Mouse (Mus musculus) urinary bladder, postnatal 36 days (tissue): ENCODE measurements around the gene Fxr1.
"Not testable (repeated sequence)": the region's sequence is repeated elsewhere in the genome, so short reads cannot be mapped to it uniquely, and the experiment has no call there.

Experiments
- DNase-seq, 2 experiments: peaks; one replicate each; pipeline ENCODE4 v3.0.0; 2022; ENCODE audit warnings: low spot score in 2 of 2, mixed read lengths in 1 of 2

The Fxr1 gene

DNA sequence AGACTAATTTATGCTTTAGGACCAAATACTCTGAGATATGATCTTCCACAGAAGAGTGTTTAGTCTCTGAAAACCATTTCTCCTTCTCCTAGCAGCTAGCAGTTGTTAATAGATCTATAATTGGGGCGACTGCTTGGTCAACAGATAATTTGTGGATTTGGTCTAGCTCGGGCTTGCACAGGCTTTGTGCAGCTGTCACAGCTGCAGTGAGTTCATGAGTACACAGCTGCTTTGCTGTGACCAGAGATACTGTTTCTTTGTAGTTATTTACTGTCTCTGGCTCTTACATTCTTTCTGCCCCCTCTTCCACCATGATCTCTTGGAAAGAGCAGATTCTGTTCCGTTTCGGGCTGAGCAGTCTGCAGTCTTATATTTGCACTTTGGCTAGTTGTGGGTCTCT lies 22.2 kb downstream of the Fxr1 start:
- no peak for DNase-seq

DNA sequence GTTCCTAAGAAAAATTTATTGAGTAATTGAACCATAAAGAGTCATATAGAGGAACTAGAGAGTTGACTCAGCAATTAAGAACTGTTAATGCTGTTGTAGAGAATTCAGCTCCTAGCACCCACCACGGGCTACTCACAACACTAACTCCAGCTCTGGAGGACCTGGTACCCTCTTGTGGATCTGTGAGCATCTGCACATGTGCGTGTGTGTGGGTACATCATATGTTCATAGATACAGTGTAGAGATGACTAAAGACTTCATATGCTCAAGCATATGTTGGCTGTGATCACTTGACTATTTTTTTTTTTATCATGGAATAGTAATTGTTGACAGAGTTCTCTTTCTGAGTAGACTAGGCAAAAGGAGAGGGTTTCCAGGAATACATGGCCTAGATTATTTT lies 42.6 kb downstream of the Fxr1 start:
- DNase-seq: no peak

DNA sequence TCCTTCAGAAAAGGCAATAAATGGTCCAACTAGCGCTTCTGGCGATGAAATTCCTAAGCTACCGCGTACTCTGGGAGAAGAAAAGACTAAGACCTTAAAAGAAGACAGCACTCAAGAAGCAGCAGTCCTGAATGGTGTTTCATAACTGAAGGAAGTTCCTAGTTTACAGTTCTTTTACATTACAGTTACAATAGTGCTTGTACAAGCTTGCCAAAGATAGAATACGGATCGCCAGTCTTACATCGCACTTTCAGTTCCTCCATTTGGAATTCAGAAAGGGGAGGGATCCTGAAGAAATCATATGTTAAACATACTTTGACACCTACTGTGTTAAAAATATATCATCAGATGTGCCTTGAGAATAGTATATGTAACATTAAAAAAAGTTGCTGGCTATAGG lies 49.2 kb downstream of the Fxr1 start:
- not testable (repeated sequence) for DNase-seq

DNA sequence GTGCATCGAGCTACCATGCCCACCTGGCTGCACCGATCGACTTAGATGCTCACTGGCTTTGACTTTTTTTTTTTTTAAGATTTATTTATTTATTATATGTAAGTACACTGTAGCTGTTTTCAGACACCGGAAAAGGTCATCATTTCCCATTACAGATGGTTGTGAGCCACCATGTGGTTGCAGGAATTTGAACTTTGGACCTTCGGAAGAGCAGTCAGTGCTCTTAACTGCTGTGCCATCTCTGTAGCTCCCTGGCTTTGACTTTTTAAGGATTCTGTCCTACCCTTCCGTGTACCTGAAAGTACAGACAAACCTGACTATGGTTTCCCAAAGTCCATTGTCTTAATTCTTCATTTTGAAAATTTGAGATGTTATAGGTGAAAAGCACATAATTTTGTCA lies 53.0 kb downstream of the Fxr1 start:
- DNase-seq: no peak

GRCm38 (mm10) chr3:34076058-34076759 lies 56.5 kb downstream of the Fxr1 start:
- no peak for DNase-seq

- DNase-seq: peak; percentile 91
These were observed 61.3 kb downstream of the Fxr1 start, which contains the start of gene Dnajc19 for GRCm38 (mm10) chr3:34080900-34081662. Gene Dnajc19, minus strand, starts transcription at chr3:34081321.

DNA sequence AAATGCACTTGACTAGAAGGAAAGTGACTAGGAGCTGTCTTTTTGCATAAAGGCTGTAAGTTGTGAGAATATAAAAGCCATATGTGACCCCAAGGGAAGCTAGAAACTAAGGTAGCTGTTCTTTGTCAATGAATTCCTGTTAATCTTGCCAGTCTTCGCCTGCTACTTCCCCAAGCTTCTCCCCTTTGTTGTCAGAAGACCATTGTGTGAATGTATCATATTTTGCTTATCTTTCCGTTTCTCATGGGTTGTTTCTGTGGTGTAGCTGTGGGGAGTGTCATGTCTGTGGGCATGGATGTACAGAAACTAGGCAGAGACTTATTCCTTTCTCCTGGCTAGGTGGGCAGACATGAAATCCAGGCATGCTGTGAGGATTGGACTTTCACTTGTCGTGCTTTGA lies 62.2 kb downstream of the Fxr1 start:
- DNase-seq: no peak

DNA sequence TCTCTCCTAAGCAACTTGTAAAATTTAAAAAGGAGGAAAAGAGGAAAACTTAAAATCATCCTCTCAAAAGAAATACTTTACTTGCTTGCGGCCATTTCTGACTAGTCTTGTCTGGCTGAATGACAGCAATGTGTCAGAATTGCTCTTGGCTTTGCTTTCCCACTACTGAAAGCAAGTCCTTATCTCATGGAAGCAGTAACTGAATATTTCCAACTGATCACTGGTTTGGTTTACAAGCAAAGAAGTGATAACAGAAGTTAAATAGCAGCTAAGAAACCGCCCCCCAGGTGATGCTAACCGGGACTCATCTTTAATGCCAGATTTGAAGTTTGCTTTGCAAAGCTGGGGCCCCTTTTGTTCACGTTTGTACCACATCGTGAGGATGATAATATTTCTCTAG lies 63.9 kb downstream of the Fxr1 start:
- no peak for DNase-seq

DNA sequence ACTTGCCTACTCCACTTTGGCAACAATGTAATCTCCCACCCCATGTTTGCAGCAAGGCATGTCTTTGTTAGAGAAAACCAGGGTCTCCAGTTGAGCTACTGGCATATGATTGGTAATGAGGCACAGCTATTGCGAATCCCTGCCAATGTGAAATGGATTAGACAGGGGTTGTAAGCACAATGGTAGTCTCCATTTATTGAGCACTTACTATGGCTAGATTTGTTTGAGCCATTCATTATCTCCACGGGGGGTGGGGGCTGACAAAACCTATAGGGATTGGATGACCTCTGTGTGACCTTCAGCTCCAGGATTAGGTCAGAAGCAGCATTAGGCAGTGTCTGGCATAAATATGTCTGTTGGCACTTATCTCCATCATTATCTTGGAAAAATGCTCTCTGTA lies 83.1 kb downstream of the Fxr1 start:
- no peak for DNase-seq

DNA sequence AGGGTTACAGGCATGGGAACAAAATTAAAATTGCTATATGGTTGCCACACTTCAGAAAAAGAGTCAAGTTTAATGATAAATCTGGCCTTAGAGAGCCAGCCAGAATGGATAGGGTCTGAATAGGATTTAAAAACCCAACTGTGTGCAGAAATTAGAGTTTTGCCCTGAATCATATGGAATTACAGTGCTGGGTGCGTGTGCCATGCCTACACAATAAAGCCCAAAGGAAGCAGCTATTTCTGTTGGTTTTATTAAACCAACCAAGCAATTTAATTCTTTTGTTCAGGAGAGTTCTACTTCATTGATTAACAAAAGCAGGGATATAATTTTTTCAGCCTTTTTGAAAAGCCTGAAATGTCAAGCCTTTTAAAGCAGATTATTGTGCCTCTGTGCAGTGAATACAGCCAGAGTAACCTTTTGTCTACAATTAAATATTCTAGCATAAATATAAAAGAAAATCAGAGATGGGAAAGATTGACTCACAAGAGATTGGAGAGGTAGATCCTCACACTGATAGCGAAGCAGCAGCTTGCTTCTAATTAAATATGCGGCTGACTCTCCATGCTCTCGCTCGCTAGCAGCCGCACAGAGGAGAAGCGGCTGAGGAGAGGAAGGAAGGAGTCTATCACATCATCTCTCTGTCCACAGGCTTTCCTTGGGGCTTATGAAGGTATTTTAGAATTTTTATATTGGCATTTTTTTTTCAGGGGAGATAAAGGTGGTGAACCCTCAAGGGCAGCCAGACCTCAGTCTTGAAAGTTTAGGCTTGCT lies 84.3 kb downstream of the Fxr1 start:
- no peak for DNase-seq

- DNase-seq: no peak
These were observed 86.7 kb downstream of the Fxr1 start for GRCm38 (mm10) chr3:34106421-34106820.

GRCm38 (mm10) chr3:34107631-34108030 lies 87.9 kb downstream of the Fxr1 start:
- DNase-seq: no peak

DNA sequence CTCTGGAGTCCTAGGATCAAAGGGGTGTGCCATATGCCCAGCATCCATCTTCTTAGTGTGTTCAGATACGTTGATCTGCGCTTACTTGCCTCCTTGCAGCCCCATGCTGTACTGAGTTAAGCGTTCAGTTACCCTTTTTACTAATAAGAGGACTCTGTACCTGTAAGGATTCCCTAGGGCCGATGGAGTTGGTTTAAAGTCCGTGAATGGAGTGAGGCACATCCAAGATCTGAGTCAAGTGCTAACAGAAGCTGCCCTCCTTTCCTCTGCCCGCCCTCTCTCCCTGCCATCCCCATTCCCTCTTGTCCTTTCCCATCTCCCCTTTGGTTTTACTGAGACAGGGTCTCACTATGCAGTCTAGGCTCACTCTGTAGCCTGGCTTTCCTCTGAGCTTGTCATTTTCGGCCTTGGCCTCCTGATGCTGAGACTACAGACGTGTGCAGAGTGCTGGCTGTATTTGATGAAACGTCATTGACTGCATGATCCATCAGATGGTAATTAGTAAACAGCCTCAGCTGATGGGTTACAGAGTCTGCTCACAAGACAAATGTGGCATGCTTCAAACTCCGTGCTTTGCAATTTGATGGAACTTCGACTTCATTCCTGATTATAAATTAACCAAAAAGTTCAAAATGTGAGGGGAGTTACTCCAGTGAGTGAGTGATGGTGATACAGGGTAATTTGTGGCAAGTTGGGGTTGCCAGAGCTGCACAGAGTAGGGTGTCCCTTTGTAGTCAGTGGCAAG lies 92.4 kb downstream of the Fxr1 start:
- DNase-seq: no peak

DNA sequence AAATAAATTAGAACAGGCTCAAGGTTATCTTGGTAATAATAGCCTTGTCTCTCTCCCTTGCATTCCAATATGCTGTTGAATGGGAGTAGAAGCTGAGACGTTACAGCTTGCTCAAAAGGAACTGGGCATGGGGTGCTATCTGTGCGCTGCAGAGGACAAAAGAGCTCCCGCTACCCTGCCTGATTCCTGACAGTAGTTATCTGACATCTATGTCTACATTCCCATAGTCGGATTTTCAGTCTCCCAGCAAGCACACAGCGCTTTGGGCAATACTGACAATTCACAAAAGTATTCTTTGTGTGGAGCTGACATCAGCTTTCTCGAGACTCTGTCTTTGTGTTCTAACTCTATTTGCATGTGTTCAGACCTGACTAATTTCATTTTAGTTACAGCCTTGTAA lies 96.1 kb downstream of the Fxr1 start:
- DNase-seq: no peak

- no peak for DNase-seq
These were observed 100.1 kb downstream of the Fxr1 start for GRCm38 (mm10) chr3:34119869-34120268.
